In genomic region chr5:144047324-144047723, GRCm38 (mm10) we compare ENCODE assay signal across 14 mouse cellular contexts. TPM values are rescaled to one million over a fixed set of nuclear protein-coding genes. Genes with fewer than 3 reads are reported as not detected.
DNase-seq lines count a peak whose midpoint lies in the region; ATAC-seq lines count a peak whose summit lies in the region.
"Had no signal": no experiment of that assay in that cellular context is flagged by ENCODE, and none has a peak within 500 bp of the region (broad histone marks: within the 10 kb centered on the region; RNA-seq: fewer than 3 reads in every experiment).

No protein-coding gene starts in this region.

- no peak overlapping the region for H3K4me3 ChIP-seq in forebrain, embryonic 13.5 days
- H3K4me3 ChIP-seq in forebrain, embryonic 11.5 days (ENCODE audit: low read depth, low read length), result no peak overlapping the region
- H3K4me3 ChIP-seq: embryonic facial prominence, embryonic 13.5 days; midbrain, embryonic 13.5 days; stomach, embryonic 15.5 days had no signal

- H3K27ac ChIP-seq in forebrain, embryonic 13.5 days, result 0 out of 2 replicates have a peak overlapping the region, but pooled peaks have one; percentile 33
- H3K27ac ChIP-seq in forebrain, embryonic 11.5 days (ENCODE audit: low read depth, low read length), result no peak overlapping the region
- H3K27ac ChIP-seq: embryonic facial prominence, embryonic 13.5 days; midbrain, embryonic 13.5 days; stomach, embryonic 15.5 days had no signal

- H3K4me1 ChIP-seq in forebrain, embryonic 13.5 days, result no peaks in the 10 kb centered on the region
- no peaks in the 10 kb centered on the region for H3K4me1 ChIP-seq in forebrain, embryonic 11.5 days (replicated peaks; ENCODE audit: control insufficient read depth, insufficient read depth, low read length)
- H3K4me1 ChIP-seq: embryonic facial prominence, embryonic 13.5 days; midbrain, embryonic 13.5 days; stomach, embryonic 15.5 days had no signal

- no peak for DNase-seq in forebrain, embryonic 11.5 days (ENCODE audit: low spot score)
- peak; percentile 42 to 57 for DNase-seq in cerebellum, postnatal 25 days
- peak; percentile 51 for DNase-seq in layer of hippocampus, adult 11-12 months (ENCODE audit: low spot score)
- peak; percentile 53 to 61 for DNase-seq in right cerebral cortex, adult 2 months (ENCODE audit: low spot score in 2 of 2)
- no peak for DNase-seq in adipocyte (ENCODE audit: low spot score)
- no peak for DNase-seq in urinary bladder, adult 18-20 months (ENCODE audit: low spot score in 2 of 2)
- DNase-seq in thymus, postnatal 36 days, result no peak
- DNase-seq: adrenal gland, postnatal 14 days; kidney, adult 11 months had no signal

- H3K4me2 ChIP-seq in forebrain, embryonic 13.5 days, result no peak overlapping the region
- no peak overlapping the region for H3K4me2 ChIP-seq in forebrain, embryonic 11.5 days (ENCODE audit: low read depth, low read length, severe bottlenecking)
- H3K4me2 ChIP-seq: embryonic facial prominence, embryonic 13.5 days; midbrain, embryonic 13.5 days; stomach, embryonic 15.5 days had no signal

- no peaks in the 10 kb centered on the region for H3K27me3 ChIP-seq in forebrain, embryonic 13.5 days
- no peaks in the 10 kb centered on the region for H3K27me3 ChIP-seq in forebrain, embryonic 11.5 days (ENCODE audit: control insufficient read depth, insufficient read depth, low read length)
- H3K27me3 ChIP-seq: embryonic facial prominence, embryonic 13.5 days; midbrain, embryonic 13.5 days; stomach, embryonic 15.5 days had no signal

- H3K9me3 ChIP-seq in forebrain, embryonic 13.5 days (replicated peaks), result no peaks in the 10 kb centered on the region; the same call in 1 of the 2 replicates
- H3K9me3 ChIP-seq in forebrain, embryonic 11.5 days (ENCODE audit: control insufficient read depth, low read length), result no peaks in the 10 kb centered on the region
- H3K9me3 ChIP-seq: embryonic facial prominence, embryonic 13.5 days; midbrain, embryonic 13.5 days; stomach, embryonic 15.5 days had no signal

- 0 out of 2 replicates have a peak, but pooled peaks have one; percentile 45 for ATAC-seq in forebrain, embryonic 13.5 days
- ATAC-seq in forebrain, embryonic 11.5 days (replicated peaks; ENCODE audit: low FRiP score), result no peak
- ATAC-seq: midbrain, embryonic 13.5 days had no signal

- H3K9ac ChIP-seq in forebrain, embryonic 13.5 days, result no peak overlapping the region
- H3K9ac ChIP-seq in forebrain, embryonic 11.5 days (ENCODE audit: low read length), result no peak overlapping the region
- H3K9ac ChIP-seq: embryonic facial prominence, embryonic 13.5 days; midbrain, embryonic 13.5 days; stomach, embryonic 15.5 days had no signal

- no peaks in the 10 kb centered on the region for H3K36me3 ChIP-seq in forebrain, embryonic 13.5 days (ENCODE audit: poor library complexity, severe bottlenecking)
- no peaks in the 10 kb centered on the region for H3K36me3 ChIP-seq in forebrain, embryonic 11.5 days (ENCODE audit: control insufficient read depth, insufficient read depth, low read length)
- H3K36me3 ChIP-seq: embryonic facial prominence, embryonic 13.5 days; midbrain, embryonic 13.5 days; stomach, embryonic 15.5 days had no signal

- 61% methylated on average over 13 of the region's 13 CpGs for WGBS in forebrain, embryonic 13.5 days
- WGBS in forebrain, embryonic 11.5 days, result 73% methylated on average over 13 of the region's 13 CpGs

RNA-seq across cellular contexts. Expression of gene Ocm, which starts 20.9 kb away (rescaled TPM):
- not detected in 2 replicates for polyA plus RNA-seq in forebrain, embryonic 13.5 days (2015; fragmentation: Nextera tagmentation; extraction: Ambion mirVana)
- polyA plus RNA-seq in forebrain, embryonic 11.5 days (2014; fragmentation: Nextera tagmentation; extraction: Ambion mirVana), result not detected in 2 replicates
- polyA plus RNA-seq: embryonic facial prominence, embryonic 13.5 days; gonadal fat pad, adult 2 months; midbrain, embryonic 13.5 days; stomach, embryonic 15.5 days had no signal

RNA-seq across cellular contexts. Expression of gene Ccz1, which starts 32.6 kb away (rescaled TPM):
- polyA plus RNA-seq in forebrain, embryonic 13.5 days (2015; fragmentation: Nextera tagmentation; extraction: Ambion mirVana), result 98.5 and 99.6 TPM in 2 replicates
- 115 and 117 TPM in 2 replicates for polyA plus RNA-seq in forebrain, embryonic 11.5 days (2014; fragmentation: Nextera tagmentation; extraction: Ambion mirVana)

RNA-seq across cellular contexts. Expression of gene Lmtk2, which starts 52.9 kb away (rescaled TPM):
- 6.3 and 6.9 TPM in 2 replicates for polyA plus RNA-seq in forebrain, embryonic 13.5 days (2015; fragmentation: Nextera tagmentation; extraction: Ambion mirVana)
- 7.8 and 8.3 TPM in 2 replicates for polyA plus RNA-seq in forebrain, embryonic 11.5 days (2014; fragmentation: Nextera tagmentation; extraction: Ambion mirVana)

Comparison
In these comparisons a context has a peak if more than half of its experiments do, and no peak if none do; other contexts are left out.
1. DNase-seq: peak in cerebellum, postnatal 25 days (2 of 2), layer of hippocampus, adult 11-12 months (single experiment) and right cerebral cortex, adult 2 months (2 of 2); none in forebrain, embryonic 11.5 days (single experiment), adipocyte (single experiment), urinary bladder, adult 18-20 months (0 of 2) and thymus, postnatal 36 days (0 of 2).